Mouse (Mus musculus) embryonic facial prominence, embryonic 12.5 days (tissue): ENCODE data around the gene Srsf5. TPM values are rescaled to one million over a fixed set of nuclear protein-coding genes. Genes with fewer than 3 reads are reported as not detected.
A peak's percentile ranks its signal among the peaks of the same experiment; 100 is the strongest.

Experiments
- ATAC-seq: fragments of 200-750 bp; cut with Nextera tagmentation; 2 replicates; pipeline ENCODE4 v1.8.0; 2017; ENCODE audit not compliant: insufficient number of reproducible peaks, insufficient read depth, low FRiP score, low TSS enrichment
- H3K27ac ChIP-seq: fragments of 300-500 bp; sonication (generic); 2 replicates; pipeline ENCODE4 v1.5.1; 2016; ENCODE audit warnings: mild to moderate bottlenecking
- H3K27me3 ChIP-seq: fragments of 300-500 bp; sonication (generic); 2 replicates; pipeline ENCODE4 v1.6.1; 2016; ENCODE audit warnings: mild to moderate bottlenecking, moderate library complexity
- H3K36me3 ChIP-seq: fragments of 300-500 bp; sonication (generic); 2 replicates; pipeline ENCODE4 v1.6.1; 2016; ENCODE audit warnings: mild to moderate bottlenecking
- H3K4me1 ChIP-seq: fragments of 300-500 bp; sonication (generic); 2 replicates; pipeline ENCODE4 v1.6.1; 2016
- H3K4me2 ChIP-seq: fragments of 300-500 bp; sonication (generic); replicated peaks from 2 replicates; pipeline ENCODE4 v1.6.1; 2016; ENCODE audit warnings: mild to moderate bottlenecking, moderate library complexity
- H3K4me3 ChIP-seq: fragments of 300-500 bp; sonication (generic); 2 replicates; pipeline ENCODE4 v1.5.1; 2016; ENCODE audit warnings: mild to moderate bottlenecking
- H3K9ac ChIP-seq: fragments of 300-500 bp; sonication (generic); 2 replicates; pipeline ENCODE4 v1.6.1; 2016; ENCODE audit warnings: mild to moderate bottlenecking, moderate library complexity
- H3K9me3 ChIP-seq: fragments of 300-500 bp; sonication (generic); 2 replicates; pipeline ENCODE4 v1.6.1; 2016; ENCODE audit warnings: mild to moderate bottlenecking, moderate library complexity
- WGBS: fragments of 180-500 bp; shearing (Covaris S2); methylation state at CpG from one replicate; pipeline ENCODE4 v1.1.7; 2016; 5-methylcytosine and 5-hydroxymethylcytosine counted together
- polyA plus RNA-seq: library from polyadenylated mRNA; unstranded; fragments of >200 nt; fragmentation: Nextera tagmentation; extraction: Ambion mirVana; gene quantifications from 2 replicates; pipeline ENCODE4 v1.2.1, GENCODE M21; 2016

Srsf5 gene
- 595 and 694 TPM in 2 replicates for polyA plus RNA-seq

DNA sequence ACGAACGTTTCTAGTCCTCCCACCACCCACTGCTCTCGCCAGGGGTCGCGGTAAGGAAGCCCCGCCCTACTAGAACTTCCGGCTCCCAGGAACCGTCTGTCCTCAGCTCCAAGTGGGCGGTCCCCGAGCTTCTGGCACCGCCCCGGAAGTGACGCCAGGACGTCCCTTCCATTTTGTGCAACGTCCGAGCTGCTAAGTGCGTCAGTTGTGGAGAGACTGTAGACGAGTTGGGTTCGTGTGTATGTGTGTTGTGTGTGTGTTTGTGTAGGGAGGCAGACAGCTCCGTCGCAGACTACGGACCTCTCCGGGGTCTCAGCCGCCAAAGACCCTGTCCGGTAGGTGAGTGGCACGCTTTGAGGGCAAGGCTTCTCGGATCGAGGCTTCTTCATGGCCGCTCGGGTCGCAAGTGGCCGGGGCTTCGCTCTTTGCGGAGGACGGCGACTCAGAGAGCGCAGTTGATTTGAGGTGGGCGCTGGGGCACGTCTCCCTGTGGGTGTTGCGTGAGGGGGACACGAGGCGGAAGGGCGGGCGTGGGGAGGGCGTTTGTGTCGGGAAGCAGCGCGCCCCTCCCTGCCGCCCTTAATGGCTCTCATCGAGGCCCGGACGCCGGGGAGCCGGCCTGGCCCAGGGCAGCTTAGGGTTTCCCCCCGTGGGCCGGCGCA lies at the start of gene Srsf5:
Gene Srsf5 (plus strand): TSS at position 171 of the 662 bp plus-strand sequence.
- H3K4me1 ChIP-seq, result peaks cover 9% of the 10 kb centered on the region; the same call in 1 of the 2 replicates
- ATAC-seq, result peak; percentile 89
- no peaks in the 10 kb centered on the region for H3K27me3 ChIP-seq
- peak within 1 kb of the TSS; percentile 98 for H3K4me3 ChIP-seq
- H3K36me3 ChIP-seq, result peaks cover 26% of the 10 kb centered on the region
- under 1% methylated on average over 44 of the region's 57 CpGs for WGBS
- H3K4me2 ChIP-seq, result peak within 1 kb of the TSS; percentile 78
- H3K9me3 ChIP-seq, result no peaks in the 10 kb centered on the region
- peak within 1 kb of the TSS; percentile 97 for H3K9ac ChIP-seq
- H3K27ac ChIP-seq, result peak within 1 kb of the TSS; percentile 96

DNA sequence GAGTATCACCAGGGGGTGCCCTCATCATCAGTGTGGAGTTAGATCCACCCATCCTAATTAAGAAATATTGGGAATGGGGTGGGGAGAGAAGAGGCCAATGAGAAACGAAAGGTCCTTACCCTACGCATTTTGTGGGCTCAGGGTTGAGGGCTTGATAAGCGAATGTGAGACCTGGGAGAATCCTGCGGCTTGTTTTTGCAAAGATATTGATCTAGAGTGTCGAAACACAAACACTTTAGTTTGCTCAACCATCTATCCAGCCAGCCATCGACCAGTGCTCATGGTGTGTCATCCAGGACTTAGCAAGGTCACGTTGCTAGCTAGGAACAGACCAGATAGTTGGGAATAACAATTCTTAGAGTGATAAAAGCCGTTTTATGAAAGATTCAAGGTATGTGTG lies 35.7 kb upstream of the Srsf5 start:
- H3K4me1 ChIP-seq, result no peaks in the 10 kb centered on the region
- no peak overlapping the region for H3K9ac ChIP-seq
- no peak overlapping the region for H3K4me3 ChIP-seq
- H3K4me2 ChIP-seq, result no peak overlapping the region
- H3K27me3 ChIP-seq, result no peaks in the 10 kb centered on the region
- no peaks in the 10 kb centered on the region for H3K9me3 ChIP-seq
- 89% methylated on average over 8 of the region's 8 CpGs for WGBS
- H3K36me3 ChIP-seq, result no peaks in the 10 kb centered on the region
- no peak for ATAC-seq
- no peak overlapping the region for H3K27ac ChIP-seq

DNA sequence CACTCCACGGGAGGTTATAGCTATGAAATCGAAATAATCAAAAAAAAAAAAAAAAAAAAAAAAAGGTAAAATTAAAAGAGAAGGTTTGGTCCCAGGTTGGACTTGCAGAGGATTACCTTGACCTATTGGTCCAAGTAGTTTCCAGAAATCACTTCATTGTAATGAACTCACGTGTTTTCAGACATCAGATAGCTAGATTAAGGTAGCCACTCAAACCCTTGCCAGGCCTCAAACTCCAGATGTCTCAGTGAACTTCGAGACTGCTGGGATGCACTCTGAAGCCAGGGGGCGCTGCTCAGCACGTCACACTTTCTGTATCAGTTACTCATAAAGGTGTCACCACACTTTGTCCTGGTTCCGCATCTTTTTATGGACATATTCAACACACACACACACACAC lies 27.5 kb upstream of the Srsf5 start:
- no peak overlapping the region for H3K4me3 ChIP-seq
- no peak overlapping the region for H3K9ac ChIP-seq
- H3K4me1 ChIP-seq, result peaks cover 4% of the 10 kb centered on the region; the same call in 1 of the 2 replicates
- H3K27ac ChIP-seq, result no peak overlapping the region
- ATAC-seq, result no peak
- WGBS, result 57% methylated on average over 7 of the region's 7 CpGs
- H3K4me2 ChIP-seq, result no peak overlapping the region
- no peaks in the 10 kb centered on the region for H3K36me3 ChIP-seq
- H3K9me3 ChIP-seq, result no peaks in the 10 kb centered on the region
- H3K27me3 ChIP-seq, result no peaks in the 10 kb centered on the region

DNA sequence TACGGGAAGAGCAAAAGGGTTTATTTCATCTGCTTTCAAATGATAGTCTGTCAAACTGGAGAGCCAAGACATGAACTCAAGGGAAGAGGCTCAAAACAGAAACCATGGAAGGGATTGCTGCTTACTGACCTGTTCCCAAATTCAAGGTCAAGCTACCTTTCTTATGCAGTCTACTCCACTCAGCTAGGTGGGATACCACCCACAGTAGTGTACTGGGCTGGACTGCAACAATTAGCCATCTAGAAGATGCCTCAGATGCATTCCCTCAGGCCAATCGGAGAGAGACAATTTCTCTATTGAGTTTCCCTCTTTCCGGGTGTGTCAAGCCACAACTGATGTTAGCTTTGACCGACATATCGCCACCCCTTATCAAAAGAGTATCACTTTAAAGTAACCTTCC lies 24.0 kb upstream of the Srsf5 start:
- Histone ChIP-seq H3K4me3 (no peak overlapping the region), H3K27me3 (no peaks in the 10 kb centered on the region), H3K4me1 (peaks cover 10% of the 10 kb centered on the region; the same call in 1 of the 2 replicates), H3K9me3 (no peaks in the 10 kb centered on the region), H3K36me3 (no peaks in the 10 kb centered on the region), H3K27ac (no peak overlapping the region), H3K4me2 (no peak overlapping the region), H3K9ac (no peak overlapping the region)
- no peak for ATAC-seq
- 91% methylated on average over 5 of the region's 5 CpGs for WGBS

DNA sequence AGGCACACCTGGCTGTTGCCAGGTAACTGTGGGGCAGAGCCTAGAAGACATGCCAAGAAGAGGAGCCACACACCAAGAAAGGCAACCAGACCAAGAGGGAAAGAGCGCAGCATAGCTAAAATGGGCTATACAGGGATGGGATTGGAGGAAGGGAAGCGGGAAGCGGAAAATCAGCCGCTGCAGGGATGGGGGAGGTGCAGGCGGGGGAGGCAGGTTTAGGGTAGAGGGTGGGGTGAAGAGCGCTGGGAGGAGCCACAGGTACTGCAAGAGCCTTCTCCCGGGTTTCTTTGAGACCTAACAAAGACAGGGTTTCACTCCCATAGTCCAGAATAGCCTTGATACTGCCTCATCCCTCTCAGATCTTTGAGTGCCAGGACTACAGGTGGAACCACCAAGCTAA lies 22.4 kb upstream of the Srsf5 start:
- Histone ChIP-seq H3K36me3 (no peaks in the 10 kb centered on the region), H3K4me2 (peak overlapping the region; percentile 42), H3K9ac (no peak overlapping the region), H3K27me3 (no peaks in the 10 kb centered on the region), H3K4me3 (peak overlapping the region; percentile 8; the same call in 1 of the 2 replicates), H3K4me1 (peaks cover 10% of the 10 kb centered on the region; the same call in 1 of the 2 replicates), H3K27ac (no peak overlapping the region), H3K9me3 (no peaks in the 10 kb centered on the region)
- 2% methylated on average over 7 of the region's 7 CpGs for WGBS
- no peak for ATAC-seq

DNA sequence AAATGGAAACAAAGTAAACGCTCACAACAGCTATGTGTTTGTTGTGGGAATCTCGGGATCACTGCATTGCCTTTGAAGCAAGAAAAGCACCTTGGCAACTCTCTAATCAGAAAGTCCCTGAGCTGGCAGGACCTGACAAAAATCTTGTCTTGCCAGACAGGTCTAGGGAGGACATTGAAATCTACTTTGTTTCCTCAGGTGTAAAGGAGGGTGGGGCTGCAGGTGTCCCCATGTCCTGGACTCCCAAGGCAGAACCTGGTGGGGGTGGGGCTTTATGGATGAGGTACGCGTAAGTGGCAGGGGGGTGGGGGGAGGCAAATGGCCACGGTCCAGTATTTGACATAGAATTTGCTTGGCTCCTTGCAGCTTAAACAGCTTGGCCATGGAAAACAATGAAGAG lies 21.7 kb upstream of the Srsf5 start:
- Histone ChIP-seq H3K36me3 (no peaks in the 10 kb centered on the region), H3K27me3 (no peaks in the 10 kb centered on the region), H3K9me3 (no peaks in the 10 kb centered on the region), H3K4me2 (no peak overlapping the region), H3K4me1 (peaks cover 10% of the 10 kb centered on the region; the same call in 1 of the 2 replicates), H3K27ac (no peak overlapping the region), H3K9ac (no peak overlapping the region), H3K4me3 (no peak overlapping the region)
- WGBS, result 67% methylated on average over 5 of the region's 5 CpGs
- ATAC-seq, result 0 out of 2 replicates have a peak, but pooled peaks have one; percentile 15

DNA sequence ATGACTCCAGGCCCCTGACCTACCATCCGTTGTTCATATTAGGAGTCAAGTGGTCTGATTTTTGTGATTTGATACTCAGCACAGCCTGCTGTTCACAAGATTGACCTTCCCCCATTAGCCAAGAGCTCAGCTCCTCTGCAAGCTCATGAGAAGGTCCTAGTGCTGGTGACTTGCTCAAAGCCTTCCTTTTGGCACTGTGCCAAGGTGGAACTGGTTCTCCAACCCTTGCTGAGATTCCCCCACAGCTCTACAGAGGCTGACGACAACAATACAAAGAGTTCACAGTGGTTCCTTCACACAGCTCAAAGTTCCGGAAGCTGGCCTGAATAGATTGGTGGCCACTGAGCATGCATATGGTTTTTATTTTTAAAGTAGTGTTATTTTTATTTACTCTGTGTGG lies 21.1 kb upstream of the Srsf5 start:
- H3K27ac ChIP-seq, result no peak overlapping the region
- H3K9me3 ChIP-seq, result no peaks in the 10 kb centered on the region
- peaks cover 10% of the 10 kb centered on the region; the same call in 1 of the 2 replicates for H3K4me1 ChIP-seq
- 55% methylated on average over 3 of the region's 3 CpGs for WGBS
- no peaks in the 10 kb centered on the region for H3K27me3 ChIP-seq
- ATAC-seq, result no peak
- no peaks in the 10 kb centered on the region for H3K36me3 ChIP-seq
- no peak overlapping the region for H3K9ac ChIP-seq
- no peak overlapping the region for H3K4me3 ChIP-seq
- no peak overlapping the region for H3K4me2 ChIP-seq

DNA sequence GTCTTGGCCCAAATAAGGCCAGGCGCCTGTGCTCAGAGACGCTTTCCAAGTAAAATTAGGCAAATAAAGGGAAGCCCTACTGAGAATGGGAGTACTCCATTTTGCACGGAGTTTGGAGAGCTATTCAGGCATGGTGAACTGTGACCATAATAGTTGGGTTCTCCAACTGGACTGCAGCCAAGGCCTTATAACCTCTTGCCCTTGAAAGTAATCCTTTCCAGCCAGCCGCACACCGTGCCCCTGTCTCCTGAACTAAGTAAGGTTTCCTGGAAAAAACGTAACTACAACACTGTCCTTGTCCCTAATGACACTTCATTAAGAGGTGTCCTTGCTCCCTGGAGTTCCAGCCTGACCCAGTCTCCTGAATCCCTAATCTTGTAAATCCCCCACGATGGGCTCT lies 19.4 kb upstream of the Srsf5 start:
- Histone ChIP-seq H3K4me2 (no peak overlapping the region), H3K36me3 (no peaks in the 10 kb centered on the region), H3K4me1 (peaks cover 10% of the 10 kb centered on the region; the same call in 1 of the 2 replicates), H3K27ac (no peak overlapping the region), H3K9me3 (no peaks in the 10 kb centered on the region), H3K27me3 (no peaks in the 10 kb centered on the region), H3K9ac (no peak overlapping the region), H3K4me3 (no peak overlapping the region)
- 45% methylated on average over 7 of the region's 7 CpGs for WGBS
- ATAC-seq, result no peak

DNA sequence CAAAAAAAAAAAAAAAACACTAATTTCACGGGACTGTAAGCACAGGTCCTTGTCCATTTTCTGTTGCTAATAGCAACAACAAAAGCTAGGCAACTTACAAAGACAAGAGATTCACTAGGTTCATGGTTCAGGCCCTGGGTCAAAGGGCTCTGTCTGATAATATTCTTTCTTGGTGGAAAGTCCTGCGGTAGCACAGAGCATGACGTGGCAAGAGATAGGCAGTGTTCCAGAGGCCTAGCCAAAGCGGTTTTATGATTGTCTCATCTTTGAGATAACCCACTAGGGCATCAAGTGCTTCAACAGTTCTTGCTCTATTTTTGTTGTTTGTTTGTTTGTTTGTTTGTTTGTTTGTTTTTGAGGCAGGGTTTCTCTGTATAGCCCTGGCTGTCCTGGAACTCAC lies 18.8 kb upstream of the Srsf5 start:
- no peaks in the 10 kb centered on the region for H3K27me3 ChIP-seq
- WGBS, result 88% methylated on average over 4 of the region's 4 CpGs
- no peak overlapping the region for H3K9ac ChIP-seq
- no peak overlapping the region for H3K4me2 ChIP-seq
- no peak overlapping the region for H3K4me3 ChIP-seq
- peaks cover 10% of the 10 kb centered on the region; the same call in 1 of the 2 replicates for H3K4me1 ChIP-seq
- H3K27ac ChIP-seq, result no peak overlapping the region
- ATAC-seq, result no peak
- H3K9me3 ChIP-seq, result no peaks in the 10 kb centered on the region
- H3K36me3 ChIP-seq, result no peaks in the 10 kb centered on the region

DNA sequence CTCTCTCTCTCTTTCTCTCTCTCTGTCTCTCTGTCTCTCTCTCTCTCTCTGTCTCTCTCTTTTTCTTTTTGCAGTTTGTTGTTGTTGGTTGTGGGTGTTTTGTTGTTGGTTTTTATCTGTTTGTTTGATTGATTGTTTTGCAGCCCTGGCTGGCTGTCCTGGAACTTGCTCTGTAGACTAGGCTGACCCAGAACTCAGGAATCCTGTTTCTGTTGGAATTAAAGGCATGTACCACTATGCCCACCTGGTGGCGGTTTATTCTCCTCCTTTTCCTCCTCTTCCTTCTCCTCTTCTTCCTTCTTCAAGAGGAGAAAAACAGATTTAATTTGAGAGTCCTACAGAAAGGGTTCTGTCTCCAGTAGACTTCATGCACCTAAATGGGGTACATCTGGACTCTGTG lies 17.8 kb upstream of the Srsf5 start:
- no peak for ATAC-seq
- 59% methylated on average over 1 of the region's 1 CpGs for WGBS
- H3K27ac ChIP-seq, result no peak overlapping the region

DNA sequence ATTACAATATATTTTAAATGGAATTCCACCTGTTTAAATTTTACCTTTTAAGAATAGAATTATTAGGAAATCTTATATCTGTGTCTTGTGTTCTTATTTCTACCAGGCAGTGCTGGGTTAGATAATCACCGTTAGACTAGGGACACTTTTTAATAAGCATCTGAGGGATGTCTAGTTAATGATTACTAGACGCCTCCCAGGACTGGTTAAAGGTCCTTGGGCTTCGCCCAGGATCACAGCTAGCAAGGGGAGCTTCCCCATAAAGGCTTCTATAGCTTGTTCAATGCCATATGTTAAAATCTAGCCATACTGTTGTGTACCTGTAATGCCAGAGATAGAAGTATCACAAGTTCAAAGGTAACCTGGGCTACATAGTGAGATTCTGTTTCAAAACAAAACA lies 16.4 kb upstream of the Srsf5 start:
- Histone ChIP-seq H3K4me1 (0 out of 2 replicates have a peak, but pooled peaks cover 4% of the 10 kb centered on the region), H3K4me2 (no peak overlapping the region), H3K27ac (no peak overlapping the region), H3K36me3 (no peaks in the 10 kb centered on the region), H3K27me3 (no peaks in the 10 kb centered on the region), H3K4me3 (no peak overlapping the region), H3K9me3 (no peaks in the 10 kb centered on the region), H3K9ac (no peak overlapping the region)
- ATAC-seq, result no peak
- WGBS, result 83% methylated on average over 3 of the region's 3 CpGs

More for the DNA sequence above, 17.8 kb upstream of the Srsf5 start:
- no peak overlapping the region for H3K4me2 ChIP-seq
- H3K9ac ChIP-seq, result no peak overlapping the region
- no peak overlapping the region for H3K4me3 ChIP-seq
- H3K4me1 ChIP-seq, result peaks cover 8% of the 10 kb centered on the region; the same call in 1 of the 2 replicates
- H3K36me3 ChIP-seq, result no peaks in the 10 kb centered on the region
- no peaks in the 10 kb centered on the region for H3K9me3 ChIP-seq
- no peaks in the 10 kb centered on the region for H3K27me3 ChIP-seq

DNA sequence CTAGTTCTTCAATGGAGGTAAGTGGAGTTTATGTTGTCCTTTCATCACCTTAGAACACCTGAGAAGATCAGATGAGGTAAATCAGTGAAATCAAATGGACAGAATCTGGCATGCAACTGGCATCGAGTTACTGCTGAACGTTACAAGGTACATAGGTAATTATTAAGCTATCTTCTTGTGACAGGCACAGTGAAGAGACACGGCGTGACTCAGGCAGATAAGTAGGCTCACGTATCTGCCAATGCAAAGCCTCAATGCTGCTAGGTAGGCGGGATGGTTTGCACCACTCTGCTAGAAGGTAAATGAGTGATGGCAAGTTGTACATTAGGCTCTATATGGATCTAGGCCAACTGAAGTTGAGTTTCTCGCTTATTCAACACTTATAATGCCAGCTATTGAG lies 15.2 kb upstream of the Srsf5 start:
- Histone ChIP-seq H3K27me3 (no peaks in the 10 kb centered on the region), H3K4me1 (no peaks in the 10 kb centered on the region), H3K27ac (no peak overlapping the region), H3K36me3 (no peaks in the 10 kb centered on the region), H3K9ac (no peak overlapping the region), H3K4me2 (no peak overlapping the region), H3K4me3 (no peak overlapping the region), H3K9me3 (no peaks in the 10 kb centered on the region)
- 82% methylated on average over 7 of the region's 7 CpGs for WGBS
- ATAC-seq, result no peak
